Mouse (Mus musculus) forebrain, embryonic 10.5 days (tissue): Measurements from ENCODE around the gene Chchd3. TPM values are rescaled to one million over a fixed set of nuclear protein-coding genes. Genes with fewer than 3 reads are reported as not detected.

Source experiments
- DNase-seq: peaks from one replicate; pipeline ENCODE4 v3.0.0-alpha.2; 2017; ENCODE audit warnings: low spot score; ENCODE audit errors: extremely low spot score
- H3K27ac ChIP-seq: fragments of 300-500 bp; sonication (generic); 2 replicates; pipeline ENCODE4 v1.5.1; 2016; ENCODE audit warnings: mild to moderate bottlenecking
- H3K27me3 ChIP-seq: fragments of 300-500 bp; sonication (generic); 2 replicates; pipeline ENCODE4 v1.6.1; 2016; ENCODE audit warnings: mild to moderate bottlenecking; ENCODE audit not compliant: poor library complexity, severe bottlenecking
- H3K36me3 ChIP-seq: fragments of 300-500 bp; sonication (generic); replicated peaks from 2 replicates; pipeline ENCODE4 v1.6.1; 2016; ENCODE audit warnings: mild to moderate bottlenecking, moderate library complexity
- H3K4me1 ChIP-seq: fragments of 300-500 bp; sonication (generic); 2 replicates; pipeline ENCODE4 v1.6.1; 2016
- H3K4me3 ChIP-seq: fragments of 300-500 bp; sonication (generic); 2 replicates; pipeline ENCODE4 v1.5.1; 2016; ENCODE audit warnings: mild to moderate bottlenecking, moderate library complexity
- H3K9me3 ChIP-seq: fragments of 300-500 bp; sonication (generic); 2 replicates; pipeline ENCODE4 v1.6.1; 2016; ENCODE audit warnings: mild to moderate bottlenecking, moderate library complexity
- WGBS: fragments of 180-500 bp; shearing (Covaris S2); methylation state at CpG from one replicate; pipeline ENCODE4 v1.1.7; 2016; 5-methylcytosine and 5-hydroxymethylcytosine counted together
- polyA plus RNA-seq: library from polyadenylated mRNA; unstranded; fragments of >200 nt; fragmentation: Nextera tagmentation; extraction: Ambion mirVana; gene quantifications from 2 replicates; pipeline ENCODE4 v1.2.1, GENCODE M21; 2016

Chchd3 gene
- polyA plus RNA-seq, 1 experiment from 2014 or later, result 124 TPM

GRCm38 (mm10) chr6:33049705-33050420 lies 10.2 kb downstream of the Chchd3 start:
- DNase-seq, result no peak
- H3K4me1 ChIP-seq, result no peaks in the 10 kb centered on the region
- H3K4me3 ChIP-seq, result no peak overlapping the region
- no peak overlapping the region for H3K27ac ChIP-seq
- peaks cover 38% of the 10 kb centered on the region for H3K36me3 ChIP-seq
- no peaks in the 10 kb centered on the region for H3K9me3 ChIP-seq
- H3K27me3 ChIP-seq, result no peaks in the 10 kb centered on the region
- WGBS, result 96% methylated on average over 6 of the region's 6 CpGs

- H3K36me3 ChIP-seq, result peaks cover 49% of the 10 kb centered on the region
- no peaks in the 10 kb centered on the region for H3K27me3 ChIP-seq
- H3K9me3 ChIP-seq, result peaks cover 3% of the 10 kb centered on the region; the same call in 1 of the 2 replicates
- H3K4me1 ChIP-seq, result no peaks in the 10 kb centered on the region
- no peak overlapping the region for H3K4me3 ChIP-seq
- H3K27ac ChIP-seq, result no peak overlapping the region
- WGBS, result 87% methylated on average over 5 of the region's 5 CpGs
- no peak for DNase-seq
Observed at GRCm38 (mm10) chr6:33043480-33043879, 16.6 kb downstream of the Chchd3 start.

GRCm38 (mm10) chr6:33042880-33043279 lies 17.2 kb downstream of the Chchd3 start:
- Histone ChIP-seq H3K27ac (no peak overlapping the region), H3K36me3 (peaks cover 43% of the 10 kb centered on the region), H3K4me3 (no peak overlapping the region), H3K27me3 (no peaks in the 10 kb centered on the region), H3K9me3 (peaks cover 3% of the 10 kb centered on the region; the same call in 1 of the 2 replicates), H3K4me1 (no peaks in the 10 kb centered on the region)
- 92% methylated on average over 1 of the region's 1 CpGs for WGBS
- DNase-seq, result no peak

- H3K4me1 ChIP-seq, result peaks cover 6% of the 10 kb centered on the region; the same call in 1 of the 2 replicates
- no peak for DNase-seq
- no peak overlapping the region for H3K4me3 ChIP-seq
- H3K9me3 ChIP-seq, result peaks cover 3% of the 10 kb centered on the region; the same call in 1 of the 2 replicates
- peaks cover 42% of the 10 kb centered on the region for H3K36me3 ChIP-seq
- 92% methylated on average over 2 of the region's 2 CpGs for WGBS
- no peaks in the 10 kb centered on the region for H3K27me3 ChIP-seq
- H3K27ac ChIP-seq, result no peak overlapping the region
Observed at GRCm38 (mm10) chr6:33041978-33042377, 18.1 kb downstream of the Chchd3 start.

- 97% methylated on average over 4 of the region's 4 CpGs for WGBS
Observed at GRCm38 (mm10) chr6:33040360-33041090, 19.5 kb downstream of the Chchd3 start.

GRCm38 (mm10) chr6:33032543-33032942 lies 27.5 kb downstream of the Chchd3 start:
- Histone ChIP-seq H3K9me3 (no peaks in the 10 kb centered on the region), H3K4me3 (no peak overlapping the region), H3K27ac (no peak overlapping the region), H3K27me3 (no peaks in the 10 kb centered on the region), H3K4me1 (peaks cover 6% of the 10 kb centered on the region; the same call in 1 of the 2 replicates), H3K36me3 (peaks cover 15% of the 10 kb centered on the region)
- WGBS, result 93% methylated on average over 1 of the region's 1 CpGs
- DNase-seq, result no peak

More at GRCm38 (mm10) chr6:33040360-33041090, 19.5 kb downstream of the Chchd3 start:
- Histone ChIP-seq H3K4me3 (no peak overlapping the region), H3K27ac (no peak overlapping the region), H3K27me3 (no peaks in the 10 kb centered on the region), H3K36me3 (peaks cover 41% of the 10 kb centered on the region), H3K4me1 (peaks cover 6% of the 10 kb centered on the region; the same call in 1 of the 2 replicates), H3K9me3 (peaks cover 3% of the 10 kb centered on the region; the same call in 1 of the 2 replicates)
- no peak for DNase-seq

GRCm38 (mm10) chr6:33031631-33032030 lies 28.4 kb downstream of the Chchd3 start:
- H3K4me3 ChIP-seq, result no peak overlapping the region
- H3K36me3 ChIP-seq, result peaks cover 8% of the 10 kb centered on the region; the same call in 1 of the 2 replicates
- DNase-seq, result no peak
- H3K27me3 ChIP-seq, result no peaks in the 10 kb centered on the region
- H3K4me1 ChIP-seq, result no peaks in the 10 kb centered on the region
- WGBS, result 86% methylated on average over 2 of the region's 2 CpGs
- no peaks in the 10 kb centered on the region for H3K9me3 ChIP-seq
- H3K27ac ChIP-seq, result no peak overlapping the region

- Histone ChIP-seq H3K27me3 (no peaks in the 10 kb centered on the region), H3K9me3 (no peaks in the 10 kb centered on the region), H3K4me1 (no peaks in the 10 kb centered on the region)
Observed at GRCm38 (mm10) chr6:33028296-33028695, 31.8 kb downstream of the Chchd3 start.

GRCm38 (mm10) chr6:33025041-33025440 lies 35.0 kb downstream of the Chchd3 start:
- peaks cover 4% of the 10 kb centered on the region; the same call in 1 of the 2 replicates for H3K36me3 ChIP-seq
- no peak for DNase-seq
- no peak overlapping the region for H3K27ac ChIP-seq
- WGBS, result 91% methylated on average over 2 of the region's 2 CpGs
- H3K4me3 ChIP-seq, result no peak overlapping the region
- no peaks in the 10 kb centered on the region for H3K9me3 ChIP-seq
- no peaks in the 10 kb centered on the region for H3K4me1 ChIP-seq
- no peaks in the 10 kb centered on the region for H3K27me3 ChIP-seq

More at GRCm38 (mm10) chr6:33028296-33028695, 31.8 kb downstream of the Chchd3 start:
- DNase-seq, result no peak
- Histone ChIP-seq H3K27ac (no peak overlapping the region), H3K36me3 (peaks cover 4% of the 10 kb centered on the region; the same call in 1 of the 2 replicates), H3K4me3 (no peak overlapping the region)
- 95% methylated on average over 6 of the region's 6 CpGs for WGBS

GRCm38 (mm10) chr6:33004607-33005006 lies 55.5 kb downstream of the Chchd3 start:
- H3K36me3 ChIP-seq, result peaks cover 13% of the 10 kb centered on the region; the same call in 1 of the 2 replicates
- 85% methylated on average over 3 of the region's 3 CpGs for WGBS

GRCm38 (mm10) chr6:33002988-33003387 lies 57.1 kb downstream of the Chchd3 start:
- Histone ChIP-seq H3K27ac (no peak overlapping the region), H3K36me3 (peaks cover 8% of the 10 kb centered on the region; the same call in 1 of the 2 replicates), H3K4me3 (no peak overlapping the region), H3K9me3 (no peaks in the 10 kb centered on the region), H3K27me3 (no peaks in the 10 kb centered on the region), H3K4me1 (no peaks in the 10 kb centered on the region)
- 80% methylated on average over 1 of the region's 1 CpGs for WGBS
- DNase-seq, result no peak

More at GRCm38 (mm10) chr6:33004607-33005006, 55.5 kb downstream of the Chchd3 start:
- DNase-seq, result no peak
- no peak overlapping the region for H3K27ac ChIP-seq
- no peaks in the 10 kb centered on the region for H3K27me3 ChIP-seq
- H3K9me3 ChIP-seq, result no peaks in the 10 kb centered on the region
- H3K4me1 ChIP-seq, result no peaks in the 10 kb centered on the region
- no peak overlapping the region for H3K4me3 ChIP-seq

GRCm38 (mm10) chr6:33001271-33001670 lies 58.8 kb downstream of the Chchd3 start:
- Histone ChIP-seq H3K4me3 (no peak overlapping the region), H3K4me1 (no peaks in the 10 kb centered on the region), H3K27ac (no peak overlapping the region), H3K27me3 (no peaks in the 10 kb centered on the region), H3K36me3 (no peaks in the 10 kb centered on the region), H3K9me3 (no peaks in the 10 kb centered on the region)
- WGBS, result 95% methylated on average over 15 of the region's 15 CpGs
- DNase-seq, result no peak

- DNase-seq, result no peak
- Histone ChIP-seq H3K4me1 (no peaks in the 10 kb centered on the region), H3K36me3 (no peaks in the 10 kb centered on the region), H3K27me3 (no peaks in the 10 kb centered on the region), H3K4me3 (no peak overlapping the region), H3K9me3 (no peaks in the 10 kb centered on the region), H3K27ac (no peak overlapping the region)
- 83% methylated on average over 1 of the region's 1 CpGs for WGBS
Observed at GRCm38 (mm10) chr6:32996597-32996996, 63.5 kb downstream of the Chchd3 start.
